Mouse (Mus musculus) hindbrain, embryonic 10.5 days (tissue): ENCODE measurements at regions not wholly inside any gene's neighbourhood (a gene's known extent, or its start where the extent isn't known, plus 50 kb on each side); places are given as distances from the start of the nearest gene placed in this dataset.
A peak's percentile ranks its signal among the peaks of the same experiment; 100 is the strongest.

Experiments used
- DNase-seq: peaks from one replicate; pipeline ENCODE4 v3.0.0-alpha.2; 2017; ENCODE audit warnings: low spot score
- H3K27ac ChIP-seq: fragments of 300-500 bp; sonication (generic); 2 replicates; pipeline ENCODE4 v1.5.1; 2016; ENCODE audit warnings: mild to moderate bottlenecking, moderate library complexity
- H3K27me3 ChIP-seq: fragments of 300-500 bp; sonication (generic); 2 replicates; pipeline ENCODE4 v1.6.1; 2016; ENCODE audit warnings: mild to moderate bottlenecking; ENCODE audit not compliant: poor library complexity, insufficient read depth, severe bottlenecking
- H3K36me3 ChIP-seq: fragments of 300-500 bp; sonication (generic); 2 replicates; pipeline ENCODE4 v1.6.1; 2016; ENCODE audit warnings: mild to moderate bottlenecking, moderate library complexity
- H3K4me1 ChIP-seq: fragments of 300-500 bp; sonication (generic); replicated peaks from 2 replicates; pipeline ENCODE4 v1.6.1; 2016; ENCODE audit warnings: mild to moderate bottlenecking
- H3K4me3 ChIP-seq: fragments of 300-500 bp; sonication (generic); 2 replicates; pipeline ENCODE4 v1.5.1; 2016; ENCODE audit warnings: mild to moderate bottlenecking, moderate library complexity
- H3K9me3 ChIP-seq: fragments of 300-500 bp; sonication (generic); 2 replicates; pipeline ENCODE4 v1.6.1; 2016; ENCODE audit warnings: mild to moderate bottlenecking, moderate library complexity
- WGBS: fragments of 180-500 bp; shearing (Covaris S2); methylation state at CpG from one replicate; pipeline ENCODE4 v1.1.7; 2016; 5-methylcytosine and 5-hydroxymethylcytosine counted together

- 2% methylated on average over 2 of the region's 2 CpGs for WGBS
- Histone ChIP-seq H3K27me3 (no peaks in the 10 kb centered on the region), H3K9me3 (no peaks in the 10 kb centered on the region), H3K27ac (no peak overlapping the region), H3K4me3 (no peak overlapping the region), H3K4me1 (no peaks in the 10 kb centered on the region), H3K36me3 (no peaks in the 10 kb centered on the region)
- DNase-seq: peak; percentile 53
These were observed 94.9 kb upstream of the St8sia4 start for GRCm38 (mm10) chr1:95762244-95762643.

DNA sequence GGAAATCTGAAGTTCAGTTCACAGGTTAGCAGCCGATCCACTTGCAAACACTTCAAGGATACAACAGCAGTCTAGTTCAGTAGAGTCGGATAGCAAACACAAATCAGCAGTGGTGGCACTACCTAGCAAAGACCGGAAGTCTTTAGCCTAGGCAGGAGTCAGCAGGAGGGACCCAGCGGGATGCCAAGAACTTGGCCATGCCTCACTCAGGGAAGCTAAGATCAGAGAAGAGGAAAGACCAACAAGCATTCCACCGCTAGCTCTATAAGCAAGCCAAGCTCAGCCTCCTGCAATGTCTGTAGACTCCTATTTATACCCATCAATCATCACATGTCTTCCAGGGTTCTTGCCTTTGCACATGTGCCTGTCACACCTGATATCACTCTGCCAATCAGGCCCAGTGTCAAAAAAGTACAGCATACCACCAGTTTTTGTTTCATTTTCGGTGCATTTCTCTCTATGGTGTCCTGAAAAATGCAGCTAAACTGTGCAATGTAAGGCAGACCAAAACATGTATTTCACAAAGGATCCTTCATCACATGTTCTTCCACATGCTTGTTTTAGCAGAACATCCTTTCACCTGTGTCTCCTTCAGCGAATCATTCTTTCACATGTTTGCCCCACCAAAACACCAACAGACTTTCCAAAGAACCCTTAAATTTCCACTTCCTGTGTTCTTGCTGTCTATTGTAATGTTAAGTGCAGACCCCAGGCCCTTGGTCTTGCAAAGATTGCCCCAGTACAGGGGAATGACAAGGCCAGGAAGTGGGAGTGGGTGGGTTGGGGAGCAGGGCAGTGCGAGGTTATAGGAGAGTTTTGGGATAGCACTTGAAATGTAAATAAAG is 86.9 kb upstream of the St8sia4 start:
- 83% methylated on average over 8 of the region's 8 CpGs for WGBS
- Histone ChIP-seq H3K4me3 (no peak overlapping the region), H3K27ac (no peak overlapping the region), H3K4me1 (no peaks in the 10 kb centered on the region), H3K36me3 (no peaks in the 10 kb centered on the region), H3K27me3 (no peaks in the 10 kb centered on the region), H3K9me3 (no peaks in the 10 kb centered on the region)
- no peak for DNase-seq

DNA sequence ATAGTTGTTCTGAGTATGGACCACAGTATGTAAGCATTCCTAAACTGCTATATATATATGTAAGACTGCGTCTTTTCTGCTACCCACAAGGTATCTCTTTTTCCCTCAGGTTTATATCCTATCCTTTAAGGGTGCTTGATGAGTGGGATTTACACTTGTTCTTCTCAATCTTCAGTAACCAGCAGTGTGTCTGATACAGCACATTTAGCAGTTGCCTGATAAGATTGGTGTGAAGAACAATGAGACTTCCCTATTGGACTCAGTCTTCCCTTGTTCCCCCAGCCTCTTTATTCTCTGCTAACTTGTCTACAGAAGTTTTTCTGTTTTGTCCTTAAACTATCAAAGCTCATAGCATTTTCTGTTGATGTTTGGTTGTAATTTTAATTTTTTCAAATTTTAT is 86.1 kb upstream of the St8sia4 start:
- Histone ChIP-seq H3K36me3 (no peaks in the 10 kb centered on the region), H3K27me3 (no peaks in the 10 kb centered on the region), H3K4me3 (no peak overlapping the region), H3K27ac (no peak overlapping the region), H3K9me3 (no peaks in the 10 kb centered on the region), H3K4me1 (no peaks in the 10 kb centered on the region)
- WGBS: 87% methylated on average over 1 of the region's 1 CpGs
- DNase-seq: no peak

- DNase-seq: no peak
- H3K4me1 ChIP-seq: no peaks in the 10 kb centered on the region
- H3K9me3 ChIP-seq: no peaks in the 10 kb centered on the region
- H3K4me3 ChIP-seq: no peak overlapping the region
- no peaks in the 10 kb centered on the region for H3K27me3 ChIP-seq
- H3K27ac ChIP-seq: no peak overlapping the region
- WGBS: 88% methylated on average over 1 of the region's 1 CpGs
- no peaks in the 10 kb centered on the region for H3K36me3 ChIP-seq
These were observed 81.6 kb upstream of the St8sia4 start for GRCm38 (mm10) chr1:95748940-95749339.

GRCm38 (mm10) chr1:95747287-95747686 is 79.9 kb upstream of the St8sia4 start:
- Histone ChIP-seq H3K36me3 (no peaks in the 10 kb centered on the region), H3K27me3 (no peaks in the 10 kb centered on the region), H3K4me3 (no peak overlapping the region), H3K27ac (no peak overlapping the region), H3K9me3 (no peaks in the 10 kb centered on the region), H3K4me1 (no peaks in the 10 kb centered on the region)
- WGBS: 89% methylated on average over 2 of the region's 2 CpGs
- DNase-seq: no peak

- no peaks in the 10 kb centered on the region for H3K4me1 ChIP-seq
- no peak overlapping the region for H3K4me3 ChIP-seq
- 71% methylated on average over 2 of the region's 2 CpGs for WGBS
- H3K36me3 ChIP-seq: no peaks in the 10 kb centered on the region
- no peaks in the 10 kb centered on the region for H3K27me3 ChIP-seq
- H3K27ac ChIP-seq: no peak overlapping the region
- H3K9me3 ChIP-seq: no peaks in the 10 kb centered on the region
- no peak for DNase-seq
These were observed 77.1 kb upstream of the St8sia4 start for GRCm38 (mm10) chr1:95744446-95744845.

DNA sequence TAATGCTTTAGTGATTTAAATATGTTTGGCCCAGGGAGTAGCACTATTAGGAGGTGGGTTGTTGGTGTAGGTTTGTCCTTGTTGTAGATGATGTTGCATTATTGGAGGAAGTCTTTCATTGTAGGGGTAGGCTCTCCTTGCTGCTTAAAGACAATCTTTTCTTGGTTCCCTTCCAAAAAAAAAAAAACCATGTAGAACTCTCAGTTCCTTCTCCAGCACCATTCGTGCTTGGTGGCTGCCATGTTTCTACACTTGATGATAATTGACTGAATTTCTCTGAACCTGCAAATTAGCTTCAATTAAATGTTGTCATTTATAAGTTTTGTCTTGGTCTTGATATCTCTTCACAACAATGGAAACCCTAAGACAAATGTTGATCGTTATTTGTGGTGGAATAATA is 76.0 kb upstream of the St8sia4 start:
- H3K36me3 ChIP-seq: no peaks in the 10 kb centered on the region
- H3K9me3 ChIP-seq: no peaks in the 10 kb centered on the region
- no peaks in the 10 kb centered on the region for H3K27me3 ChIP-seq
- H3K4me3 ChIP-seq: no peak overlapping the region
- DNase-seq: no peak
- no peaks in the 10 kb centered on the region for H3K4me1 ChIP-seq
- no peak overlapping the region for H3K27ac ChIP-seq
- WGBS: 84% methylated on average over 2 of the region's 2 CpGs

- no peaks in the 10 kb centered on the region for H3K27me3 ChIP-seq
- H3K9me3 ChIP-seq: no peaks in the 10 kb centered on the region
- WGBS: 86% methylated on average over 2 of the region's 2 CpGs
- DNase-seq: no peak
- no peak overlapping the region for H3K27ac ChIP-seq
- H3K36me3 ChIP-seq: no peaks in the 10 kb centered on the region
- no peak overlapping the region for H3K4me3 ChIP-seq
- no peaks in the 10 kb centered on the region for H3K4me1 ChIP-seq
These were observed 52.1 kb upstream of the St8sia4 start for GRCm38 (mm10) chr1:95719449-95719848.

DNA sequence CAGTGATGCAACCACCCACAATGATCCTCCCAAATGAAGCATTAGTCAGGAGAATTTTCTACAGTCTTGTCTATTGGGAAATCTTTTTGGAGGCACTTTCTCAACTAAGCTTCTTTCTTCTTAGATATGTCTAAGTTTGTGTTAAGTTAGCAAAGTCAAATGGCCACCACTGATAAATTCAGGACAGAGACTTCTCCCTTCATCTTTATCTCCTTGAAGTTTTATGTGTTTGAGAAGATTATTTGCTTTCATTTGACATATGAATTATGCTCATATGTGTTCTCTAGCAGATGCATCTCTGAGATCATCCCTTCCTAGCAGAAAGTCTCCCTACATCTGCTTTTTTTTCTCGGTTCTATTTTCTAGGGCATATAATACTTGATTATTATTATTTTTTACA is 51.4 kb upstream of the St8sia4 start:
- Histone ChIP-seq H3K27me3 (no peaks in the 10 kb centered on the region), H3K36me3 (no peaks in the 10 kb centered on the region), H3K9me3 (no peaks in the 10 kb centered on the region), H3K27ac (no peak overlapping the region), H3K4me3 (no peak overlapping the region), H3K4me1 (no peaks in the 10 kb centered on the region)
- 88% methylated on average over 1 of the region's 1 CpGs for WGBS
- no peak for DNase-seq
